Mouse (Mus musculus): ENCODE data around the gene Atg13.

DNA sequence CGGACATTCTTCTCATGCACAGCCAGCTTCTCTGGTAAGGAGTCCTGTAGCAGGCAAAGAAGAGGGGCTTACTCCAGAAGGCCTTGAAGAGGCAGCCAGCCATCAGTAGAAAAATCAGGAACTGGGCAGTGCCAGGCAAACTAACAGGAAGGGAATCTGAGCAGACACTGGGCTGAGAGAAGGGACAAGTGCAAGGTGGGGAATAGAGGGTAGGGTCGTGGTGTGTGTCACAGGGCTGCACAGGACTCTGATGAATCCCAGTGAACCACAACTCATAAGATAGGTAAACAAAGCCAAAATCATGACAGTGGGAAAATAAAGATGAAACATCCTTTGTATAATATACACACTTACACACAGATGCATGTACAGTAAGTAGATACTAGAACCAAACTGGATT is 34.0 kb downstream of the Atg13 start:
- TF ChIP-seq POLR2AphosphoS2 (IDR thresholded peaks at IDR 0.05; ENCODE audit: low read depth, low read length) (no peak), BHLHE40 (IDR thresholded peaks at IDR 0.05; ENCODE audit: low read depth, low read length) (no peak), JUN (IDR thresholded peaks at IDR 0.05; ENCODE audit: insufficient read depth, low read depth, low read length) (no peak), CTCF (conservative IDR thresholded peaks at IDR 0.05 in 1 of 2, IDR thresholded peaks at IDR 0.05 in 1 of 2; ENCODE audit: low read depth in 2 of 2, low read length in 2 of 2) (no peak), SIN3A (IDR thresholded peaks at IDR 0.05; ENCODE audit: low read length) (no peak), POLR2A (IDR thresholded peaks at IDR 0.05; ENCODE audit: low read depth, low read length) (no peak), USF1 (IDR thresholded peaks at IDR 0.05; ENCODE audit: low read depth, low read length) (no peak)
